Mouse (Mus musculus): Measurements from ENCODE around the gene Ada.
A peak's percentile ranks its signal among the peaks of the same experiment; 100 is the strongest.

The Ada gene

GRCm38 (mm10) chr2:163728300-163728699, 21.7 kb downstream of the Ada start:
- no peak for DNase-seq

- no peak for DNase-seq
Observed at GRCm38 (mm10) chr2:163726766-163727393, 23.2 kb downstream of the Ada start.

GRCm38 (mm10) chr2:163722550-163722949, 27.5 kb downstream of the Ada start:
- no peak for DNase-seq

GRCm38 (mm10) chr2:163719616-163720015, 30.4 kb downstream of the Ada start:
- no peak for DNase-seq

- peak; percentile 83 to 85 for DNase-seq
Observed at GRCm38 (mm10) chr2:163718951-163719603, 31.0 kb downstream of the Ada start.

- no peak for DNase-seq
Observed at GRCm38 (mm10) chr2:163718526-163718925, 31.5 kb downstream of the Ada start.

GRCm38 (mm10) chr2:163716853-163717252, 33.2 kb downstream of the Ada start:
- DNase-seq, result peak; percentile 32 to 55

GRCm38 (mm10) chr2:163716448-163716847, 33.6 kb downstream of the Ada start:
- DNase-seq, result no peak

GRCm38 (mm10) chr2:163713340-163713739, 36.7 kb downstream of the Ada start:
- DNase-seq, result peak; percentile 44 to 58

GRCm38 (mm10) chr2:163712874-163713273, 37.2 kb downstream of the Ada start:
- DNase-seq, result peak; percentile 49

- DNase-seq, result peak; percentile 58 to 81
Observed at GRCm38 (mm10) chr2:163712473-163712872, 37.6 kb downstream of the Ada start.

- no peak for DNase-seq
Observed at GRCm38 (mm10) chr2:163711368-163711868, 38.6 kb downstream of the Ada start.

- DNase-seq, result peak; percentile 33 to 41
Observed at GRCm38 (mm10) chr2:163710606-163711159, 39.4 kb downstream of the Ada start.

- peak; percentile 32 to 51 for DNase-seq
Observed at GRCm38 (mm10) chr2:163710000-163710399, 40.0 kb downstream of the Ada start.

- DNase-seq, result no peak
Observed at GRCm38 (mm10) chr2:163708763-163709250, 41.2 kb downstream of the Ada start.

- DNase-seq, result no peak
Observed at GRCm38 (mm10) chr2:163708321-163708720, 41.7 kb downstream of the Ada start.

GRCm38 (mm10) chr2:163703599-163704260, 46.3 kb downstream of the Ada start:
- DNase-seq, result no peak

- no peak for DNase-seq
Observed at GRCm38 (mm10) chr2:163702921-163703320, 47.1 kb downstream of the Ada start.

- peak in 1 of 2 experiments; percentile 34 for DNase-seq
Observed at GRCm38 (mm10) chr2:163702431-163702830, 47.6 kb downstream of the Ada start.

- DNase-seq, result no peak
Observed at GRCm38 (mm10) chr2:163699078-163699780, 50.8 kb downstream of the Ada start.

- DNase-seq, result peak in 1 of 2 experiments; percentile 43
Observed at GRCm38 (mm10) chr2:163697764-163698480, 52.1 kb downstream of the Ada start.

- no peak for DNase-seq
Observed at GRCm38 (mm10) chr2:163696763-163697162, 53.3 kb downstream of the Ada start.

Data from thymus, postnatal 36 days (tissue).